Mouse (Mus musculus): Measurements from ENCODE around the gene Phgr1.
A peak's percentile ranks its signal among the peaks of the same experiment; 100 is the strongest.

Phgr1 gene

DNA sequence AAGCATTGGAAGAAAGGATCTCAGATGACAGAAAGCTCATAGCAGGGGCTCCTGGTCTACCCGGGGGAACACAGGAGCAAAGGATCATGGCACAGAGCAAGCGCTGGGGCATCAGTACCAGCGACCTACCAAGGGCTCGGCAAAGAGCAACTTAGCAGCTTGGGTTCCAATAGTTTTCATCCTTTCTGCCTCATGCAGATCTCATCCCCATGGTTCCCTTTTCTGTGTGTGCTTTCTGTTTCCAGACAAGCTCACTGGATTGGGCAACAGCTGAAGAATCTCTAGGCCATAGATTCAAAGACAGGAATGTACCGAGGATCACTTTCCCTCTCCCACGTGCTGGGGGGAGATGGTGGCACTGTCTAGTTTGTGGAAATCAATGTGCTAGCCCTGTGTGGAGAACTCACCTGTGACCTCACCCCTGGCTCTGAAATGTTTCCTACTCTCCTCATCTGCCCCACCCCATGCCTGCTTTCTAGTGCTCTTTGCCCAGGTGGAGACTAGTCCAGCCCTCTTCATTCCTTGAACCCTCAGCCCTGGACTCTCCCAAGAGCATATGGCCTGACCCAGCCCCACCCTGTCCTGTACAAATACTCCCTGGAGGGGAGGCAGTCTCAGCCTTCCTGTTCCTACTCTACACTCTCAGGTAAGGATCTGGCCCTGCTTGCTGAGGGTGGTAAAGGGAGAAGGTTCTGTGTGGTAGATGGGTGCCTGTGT lies at the start of gene Phgr1:
TSS of gene Phgr1 (plus strand) at position 612 of the 717 bp plus-strand sequence.
- no peak for DNase-seq

DNA sequence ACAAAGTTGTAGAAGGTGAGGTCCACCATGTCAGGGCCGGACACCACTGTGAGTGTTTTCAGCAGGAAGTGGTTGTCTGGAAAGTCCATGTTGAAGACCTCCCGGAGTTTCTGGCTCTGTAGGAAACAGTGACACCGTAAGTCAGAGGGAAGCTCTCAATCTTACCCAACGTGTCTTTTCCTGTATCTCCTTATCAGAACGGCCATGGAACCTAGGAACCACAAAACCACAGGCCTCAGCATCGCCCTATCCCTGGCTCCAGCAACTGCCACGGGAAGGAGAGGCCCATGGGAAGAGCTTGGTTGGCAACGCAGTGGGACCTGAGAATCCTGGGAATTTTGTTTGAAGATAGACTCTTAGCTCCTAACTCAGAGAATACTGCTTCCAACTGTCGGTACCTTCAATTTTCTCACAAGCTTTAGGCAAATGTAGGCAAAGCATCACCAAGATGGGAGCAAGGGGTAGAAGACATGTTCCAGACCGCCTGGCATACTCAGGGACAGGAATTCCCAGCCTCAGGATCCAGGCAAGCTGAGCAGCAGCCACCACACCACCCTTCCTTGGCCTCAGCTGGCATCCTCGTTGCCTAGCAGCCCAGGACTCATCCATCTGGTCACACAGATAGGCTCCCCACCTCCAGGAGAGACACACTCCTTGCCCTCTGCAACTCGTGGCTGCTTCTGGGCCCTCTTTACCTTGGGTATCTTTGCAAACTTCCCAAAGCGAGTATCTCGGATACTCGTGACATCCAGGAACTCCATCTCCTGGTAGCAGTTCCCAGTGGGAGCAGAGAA lies 48.7 kb upstream of the Phgr1 start:
- DNase-seq = no peak

DNA sequence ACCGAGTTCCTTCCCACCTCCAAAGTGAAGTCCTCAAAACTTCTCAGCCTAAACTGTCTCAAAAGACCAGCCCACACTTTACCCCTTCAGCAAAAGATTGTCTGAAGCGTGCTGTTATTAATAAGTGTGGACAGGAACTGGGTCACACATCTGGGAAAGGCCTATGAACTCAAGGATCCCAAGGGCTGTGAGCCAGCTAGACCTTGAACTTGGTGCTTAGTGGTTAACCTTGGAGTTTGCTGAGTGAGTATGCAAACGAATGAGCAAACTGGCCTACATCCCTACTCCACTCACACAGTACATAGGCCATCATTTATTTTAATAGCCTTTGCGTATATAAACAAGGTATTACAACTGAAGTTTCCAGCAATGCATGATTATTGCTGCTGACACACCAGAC lies 47.1 kb upstream of the Phgr1 start:
- no peak for DNase-seq

DNA sequence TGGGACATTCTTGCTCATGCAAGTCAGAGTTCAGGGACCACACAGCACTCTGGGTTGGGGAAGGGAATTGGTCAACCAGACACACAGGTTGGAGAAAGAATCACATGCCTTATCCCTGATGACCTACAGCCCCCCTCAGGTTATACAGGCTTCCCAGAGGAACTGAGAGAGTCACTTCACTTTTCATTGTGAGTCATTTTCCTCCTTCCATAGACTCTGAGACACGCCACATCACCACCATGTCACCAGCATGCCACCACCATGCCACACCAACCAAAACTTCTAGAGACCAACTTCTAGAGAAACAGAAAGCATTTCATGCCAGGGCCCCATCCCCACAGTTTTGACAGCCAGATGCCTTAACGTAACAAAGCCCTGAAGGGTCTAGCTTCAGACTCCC lies 45.7 kb upstream of the Phgr1 start:
- no peak for DNase-seq

DNA sequence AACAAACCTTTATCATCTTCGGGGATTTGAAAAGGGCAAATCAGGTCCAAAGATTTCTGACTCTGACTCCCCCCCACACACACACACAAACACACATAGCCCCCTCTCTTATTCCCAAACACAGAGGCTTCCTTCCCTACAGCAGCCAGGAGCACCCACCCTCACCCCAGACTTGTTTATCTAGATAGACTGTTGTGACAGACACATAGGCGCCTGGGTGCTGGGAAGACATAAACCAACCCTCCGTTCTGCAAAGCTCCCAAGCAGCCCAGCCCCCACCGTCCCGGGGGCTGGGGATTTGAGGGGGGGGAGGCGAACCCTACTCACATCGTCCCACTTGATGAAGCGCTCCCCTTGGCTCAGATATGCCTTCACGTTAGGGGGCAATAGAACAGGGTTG lies 44.7 kb upstream of the Phgr1 start:
- DNase-seq = no peak

DNA sequence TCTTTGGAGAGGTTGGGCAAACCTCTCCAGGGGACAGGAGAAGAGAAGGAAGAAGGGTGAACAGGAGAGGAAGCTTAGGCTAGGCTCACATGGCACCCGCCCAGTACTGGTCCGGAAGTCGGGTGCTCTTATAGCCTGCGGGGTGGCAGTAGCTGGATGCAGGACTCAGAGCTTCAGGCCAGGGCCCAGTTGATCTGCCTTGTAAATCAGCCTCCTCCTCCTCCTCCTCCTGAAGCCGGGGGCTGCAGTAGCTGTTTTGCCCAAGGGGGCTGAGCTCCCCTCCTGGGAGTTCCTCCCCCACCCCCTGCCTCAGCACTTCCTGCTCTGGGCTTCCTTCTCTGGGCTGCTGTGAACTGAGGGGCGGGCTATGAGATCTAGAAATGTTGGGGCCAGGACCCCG lies 44.2 kb upstream of the Phgr1 start, which contains the start of gene Plcb2:
TSS of gene Plcb2 (minus strand) at position 102 of the 400 bp plus-strand sequence.
- no peak for DNase-seq

DNA sequence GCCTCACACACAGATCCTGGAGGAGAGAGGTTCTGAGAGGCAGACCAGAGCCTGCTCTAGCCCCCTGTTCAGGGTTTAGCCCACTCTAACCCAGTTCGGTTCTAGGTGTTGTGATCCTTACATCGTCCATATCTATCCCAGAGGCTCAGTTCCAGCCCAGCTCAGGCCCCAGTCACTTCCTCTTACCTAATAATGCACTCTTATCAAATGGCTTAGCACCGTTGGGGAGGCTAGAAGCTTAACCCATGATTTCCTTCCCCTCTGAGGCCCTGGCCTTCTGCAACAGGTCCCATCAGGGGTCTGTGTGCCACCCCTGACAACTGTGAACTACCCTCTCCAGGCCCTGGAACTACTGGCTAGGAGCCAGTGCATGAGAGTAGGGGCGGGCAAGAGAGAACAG lies 43.4 kb upstream of the Phgr1 start:
- no peak for DNase-seq

DNA sequence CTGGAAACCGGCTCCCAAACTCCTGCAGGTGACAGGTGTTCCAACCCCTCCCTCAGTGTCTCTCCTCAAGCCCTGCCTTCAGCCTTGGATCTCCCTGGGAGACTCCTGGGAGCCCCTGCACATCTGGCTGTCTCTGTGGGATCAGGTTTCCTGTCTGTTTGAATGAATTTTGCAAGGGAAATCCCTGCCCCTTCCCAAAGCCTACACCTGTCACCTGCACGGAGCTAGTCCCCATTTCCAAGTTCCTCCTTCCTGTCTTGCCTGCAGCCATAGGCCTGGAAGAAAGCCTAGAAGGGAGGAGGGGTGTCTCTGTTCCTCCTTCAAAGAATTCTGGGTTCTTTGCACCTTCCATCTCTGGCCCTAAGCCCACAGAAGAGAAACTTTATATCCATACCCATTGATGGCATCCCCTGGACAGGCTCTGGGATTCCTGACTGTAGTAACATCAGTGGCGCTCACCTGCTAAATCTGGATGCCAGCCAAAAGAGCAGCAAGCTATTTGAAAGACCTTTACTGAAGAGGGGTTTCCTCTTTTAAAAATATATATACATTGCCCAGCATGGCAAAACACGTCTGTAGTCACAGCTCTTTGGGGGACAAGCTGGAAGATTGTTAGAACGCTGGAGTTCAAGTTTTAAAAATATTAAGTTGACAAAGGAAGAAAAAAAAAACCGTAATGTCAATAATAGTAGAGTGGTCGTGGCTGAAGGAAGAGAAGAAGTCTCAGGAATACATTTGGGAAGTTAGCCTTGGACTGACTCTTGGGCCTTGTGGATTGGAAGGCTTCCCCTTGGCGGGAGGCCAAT lies 42.5 kb upstream of the Phgr1 start:
- no peak for DNase-seq

DNA sequence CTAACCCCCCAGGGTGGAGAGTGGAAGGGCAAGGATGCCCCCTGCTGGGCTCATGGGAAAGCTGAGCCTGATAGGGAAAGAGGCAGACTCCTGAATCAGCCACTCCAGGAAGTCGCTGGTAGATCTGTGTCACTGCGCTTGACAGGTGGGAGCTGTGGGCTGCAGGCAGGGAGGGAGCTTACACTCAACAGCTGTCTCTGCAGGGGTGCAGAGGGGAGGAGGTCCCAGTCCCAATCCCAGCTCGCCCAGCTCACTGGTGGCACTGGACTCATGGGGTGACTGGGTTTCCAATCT lies 42.0 kb upstream of the Phgr1 start:
- peak; percentile 56 for DNase-seq

DNA sequence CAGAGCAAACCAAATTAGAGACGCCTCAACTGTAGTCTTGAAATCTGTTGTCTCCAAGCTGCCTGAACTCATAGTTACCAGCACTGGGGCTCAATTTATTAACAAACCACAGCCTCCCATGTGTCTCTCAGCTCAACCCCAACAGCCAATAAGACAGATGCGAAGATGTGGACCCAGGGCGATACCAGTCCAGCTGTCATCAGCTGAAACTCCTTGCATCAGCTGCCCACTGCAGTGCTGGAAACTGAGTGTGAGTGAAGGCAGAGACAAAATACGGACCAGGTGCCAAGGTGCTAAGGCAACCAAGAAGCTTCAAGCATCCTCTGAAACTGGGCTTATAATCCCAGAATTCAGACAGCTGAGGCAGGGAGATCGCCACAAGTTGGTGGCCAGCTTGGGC lies 40.6 kb upstream of the Phgr1 start:
- no peak for DNase-seq

DNA sequence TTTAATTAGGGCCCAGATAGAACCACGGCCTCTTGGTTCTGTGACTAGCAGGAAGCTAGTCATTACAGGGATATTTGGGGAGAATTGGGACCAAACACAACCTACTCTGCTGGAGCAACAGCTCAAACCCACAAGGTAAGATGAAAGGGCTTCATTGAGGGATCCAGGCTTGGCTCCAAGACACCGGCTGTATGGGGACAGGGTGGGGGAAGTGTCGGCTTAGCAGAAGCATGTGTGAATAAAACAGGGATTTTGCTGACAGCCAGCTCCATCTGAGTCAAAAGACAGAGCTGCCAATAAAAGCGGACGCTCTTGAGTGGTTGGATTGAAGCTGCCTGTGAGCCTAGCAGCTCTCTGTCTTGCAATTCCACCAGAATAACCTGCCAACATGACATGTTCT lies 39.2 kb upstream of the Phgr1 start:
- peak; percentile 77 for DNase-seq

DNA sequence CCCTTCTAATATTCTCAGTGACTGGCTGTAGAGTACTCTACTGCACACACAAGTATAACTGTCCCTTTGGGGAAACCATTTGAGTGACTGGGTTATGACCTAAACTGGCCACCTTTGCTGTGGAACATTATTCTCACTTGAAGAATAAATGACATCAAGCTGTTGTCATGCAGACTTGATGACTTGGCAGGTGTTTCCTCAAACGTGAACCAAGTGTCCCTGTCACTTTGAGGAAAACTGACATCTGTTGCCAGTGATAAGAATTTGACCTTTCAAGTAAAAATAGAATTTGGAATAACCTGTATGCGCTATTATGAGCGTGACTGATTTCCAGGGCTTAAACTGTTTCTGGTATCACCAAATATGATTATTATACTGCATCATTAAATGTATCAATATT lies 32.2 kb upstream of the Phgr1 start:
- DNase-seq = no peak

DNA sequence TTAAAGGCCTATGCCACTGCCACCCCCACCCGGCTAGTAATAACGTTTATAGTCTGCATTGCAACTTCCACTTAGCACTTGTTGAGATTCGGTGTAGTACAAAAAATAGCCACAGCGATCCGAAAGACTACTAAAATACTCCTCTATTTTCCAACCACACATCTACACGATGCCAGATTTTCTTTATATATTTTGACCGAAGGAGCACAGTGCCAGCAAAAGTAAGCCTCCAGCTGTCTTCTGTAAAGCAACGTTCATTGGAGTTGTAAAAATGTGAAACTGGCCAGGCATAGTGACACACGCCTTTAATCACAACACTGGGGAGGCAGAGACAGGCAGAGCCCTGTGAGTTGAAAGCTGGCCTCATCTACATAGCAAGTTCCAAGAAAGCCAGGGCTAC lies 31.4 kb upstream of the Phgr1 start:
- DNase-seq = no peak

DNA sequence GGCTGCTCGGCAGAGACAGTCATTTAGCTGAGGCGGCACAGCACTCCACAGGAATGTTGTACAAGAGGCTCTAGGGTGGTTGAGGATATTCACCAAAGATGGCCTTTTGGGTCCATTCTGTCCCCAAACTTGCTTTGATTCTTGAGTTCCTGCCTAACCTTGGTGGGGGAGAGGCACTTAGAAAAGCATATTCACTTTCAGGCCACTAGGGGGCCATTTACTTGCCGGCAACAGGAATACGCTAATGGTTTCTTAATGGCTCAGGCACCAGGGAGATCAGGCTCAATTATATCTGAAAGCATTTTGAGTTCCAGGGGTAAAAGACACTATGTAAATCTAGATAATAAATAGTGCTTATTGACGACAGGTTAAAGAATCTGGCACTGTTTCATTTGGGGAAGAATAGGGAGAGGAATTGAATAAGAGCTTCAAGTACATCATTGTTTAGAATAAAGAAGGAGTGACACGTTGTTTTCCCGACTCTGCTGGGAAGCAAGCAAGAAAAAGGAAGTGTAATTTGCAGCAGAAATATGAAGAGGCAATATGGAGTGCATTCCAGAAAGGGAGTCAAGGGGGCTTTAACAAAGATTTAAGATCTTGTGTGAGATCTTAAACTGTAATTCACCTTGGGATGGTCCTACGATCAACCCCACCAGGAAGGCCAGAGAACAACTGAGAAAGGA lies 29.2 kb upstream of the Phgr1 start:
- DNase-seq = peak; percentile 54

DNA sequence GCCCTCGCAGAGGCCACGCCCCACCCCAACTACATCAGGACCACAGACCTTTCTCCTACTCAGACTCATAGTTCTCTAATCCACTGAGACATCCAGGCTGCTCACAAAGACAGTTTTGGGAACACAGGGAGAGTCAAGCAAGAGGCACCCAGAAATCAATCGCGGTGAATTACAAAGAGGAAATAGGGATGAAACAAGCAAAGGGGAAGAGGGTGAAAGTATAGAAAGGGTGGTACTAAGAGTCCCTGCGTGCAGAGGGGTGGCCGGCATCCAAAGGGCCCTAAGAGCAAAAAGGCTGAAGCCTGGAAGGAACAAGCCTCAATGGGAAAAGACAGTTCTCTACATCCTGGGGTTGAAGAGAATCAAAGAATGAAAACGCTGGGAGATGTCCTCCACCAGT lies 27.9 kb upstream of the Phgr1 start:
- no peak for DNase-seq

DNA sequence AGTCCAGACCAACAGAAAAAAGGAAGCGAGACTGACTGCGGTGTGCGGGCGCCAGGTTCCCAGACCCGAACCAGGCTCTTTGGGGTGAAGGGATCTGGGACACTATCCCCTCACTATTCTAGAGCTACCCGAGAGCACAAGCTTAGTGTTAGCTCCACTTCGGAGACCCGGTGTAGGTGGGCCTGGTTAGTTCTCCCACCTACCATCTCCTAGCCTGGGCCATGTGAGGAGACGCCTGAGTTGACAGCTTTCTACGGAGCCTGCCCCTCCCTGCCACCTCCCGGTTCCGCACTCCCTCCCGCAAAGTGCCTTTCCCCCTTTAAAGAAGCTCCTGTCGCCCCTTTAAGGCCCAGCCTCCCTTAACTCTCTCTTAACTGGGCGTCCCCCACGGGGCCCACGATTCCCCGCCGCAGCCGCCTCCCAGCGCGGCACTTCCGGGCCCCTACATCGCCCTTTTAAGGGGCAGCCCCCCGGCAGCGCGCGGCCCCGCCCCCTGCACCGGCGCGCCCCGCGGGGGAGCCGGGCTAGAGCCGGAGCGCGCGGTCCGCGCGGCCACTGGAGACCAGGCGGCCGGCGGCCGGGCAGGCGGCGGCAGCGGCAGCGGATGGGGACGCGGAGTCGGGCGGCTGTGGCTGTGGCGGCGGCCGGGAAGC lies 27.2 kb upstream of the Phgr1 start, which contains the start of gene Inafm2:
TSS of gene Inafm2 (plus strand) at position 527 of the 653 bp plus-strand sequence.
- DNase-seq = peak; percentile 93

DNA sequence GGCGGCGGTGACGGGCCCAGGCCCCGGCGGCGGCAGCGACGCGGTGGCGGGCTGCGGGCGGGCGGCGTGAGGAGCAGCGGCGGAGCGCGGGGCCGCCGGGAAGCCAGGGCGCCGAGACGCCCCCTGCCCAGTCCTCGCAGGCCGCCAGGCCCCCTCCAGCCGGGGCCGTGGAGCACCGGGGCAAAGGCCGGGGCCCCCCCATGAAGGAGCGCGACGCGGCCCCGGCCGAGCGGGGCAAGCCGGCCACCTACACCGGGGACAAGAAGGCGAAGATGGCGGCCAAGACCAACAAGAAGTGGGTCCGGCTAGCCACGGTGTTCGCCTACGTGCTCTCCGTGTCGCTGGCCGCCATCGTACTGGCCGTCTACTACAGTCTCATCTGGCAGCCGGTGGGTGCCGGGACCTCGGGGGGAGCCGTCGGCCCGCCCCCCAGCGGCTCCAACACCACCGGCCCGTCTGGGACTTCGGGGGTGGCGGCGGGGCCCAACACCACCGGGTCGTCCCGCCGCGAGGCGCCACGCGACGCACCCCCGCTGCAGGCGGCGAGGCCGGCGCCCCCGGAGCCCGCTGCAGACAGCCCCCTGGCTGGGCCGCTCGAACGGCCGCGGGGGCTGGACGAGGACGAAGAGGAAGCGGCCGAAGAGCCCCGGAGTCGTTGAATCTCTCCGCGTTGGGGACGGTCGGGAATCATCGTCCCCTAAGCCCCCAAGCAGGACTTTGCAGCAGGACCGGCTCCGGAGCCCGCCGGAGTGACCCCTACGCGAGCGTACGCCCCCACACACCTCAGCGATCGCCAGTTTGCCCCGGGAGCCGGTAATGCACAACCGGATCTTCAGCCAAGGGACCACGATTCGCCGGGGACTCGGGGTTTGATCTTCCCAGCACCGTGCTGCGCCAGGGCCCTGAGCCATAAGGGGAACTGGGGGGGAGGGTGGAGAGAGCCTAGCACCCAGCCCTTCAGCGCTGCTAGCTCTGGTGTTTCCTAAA lies 26.4 kb upstream of the Phgr1 start:
- no peak for DNase-seq

DNA sequence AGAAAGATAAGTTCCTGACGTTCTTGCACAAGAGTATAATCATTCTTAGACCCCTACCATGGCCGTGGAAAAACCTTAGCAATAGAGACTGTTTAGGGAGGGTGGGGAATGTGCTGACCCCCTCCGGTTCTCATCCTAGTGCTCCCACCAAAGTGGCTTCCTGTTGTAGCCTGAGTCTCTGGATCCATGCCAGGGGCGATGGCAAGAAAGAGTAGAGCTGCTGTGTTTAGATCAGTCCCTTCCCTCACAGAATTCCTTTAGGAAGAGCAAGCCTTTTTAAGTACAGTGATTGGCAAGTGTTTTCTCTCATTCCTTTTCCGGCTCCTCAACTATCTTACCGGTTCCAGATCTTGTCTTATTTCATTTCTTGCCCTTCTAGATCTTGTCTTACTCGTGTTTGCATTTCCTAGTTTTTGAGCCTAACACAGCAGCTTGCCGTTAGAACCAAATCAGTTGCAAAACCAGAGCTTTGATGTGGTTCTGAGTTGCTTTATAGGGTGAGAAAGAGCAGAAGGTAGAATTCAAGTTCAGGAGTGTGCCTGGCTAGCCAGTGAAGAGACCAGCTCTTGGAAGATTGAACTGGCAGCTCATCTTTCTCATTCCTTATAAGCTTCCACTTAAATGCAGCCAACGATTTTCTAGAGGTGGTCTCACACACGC lies 25.1 kb upstream of the Phgr1 start:
- no peak for DNase-seq

DNA sequence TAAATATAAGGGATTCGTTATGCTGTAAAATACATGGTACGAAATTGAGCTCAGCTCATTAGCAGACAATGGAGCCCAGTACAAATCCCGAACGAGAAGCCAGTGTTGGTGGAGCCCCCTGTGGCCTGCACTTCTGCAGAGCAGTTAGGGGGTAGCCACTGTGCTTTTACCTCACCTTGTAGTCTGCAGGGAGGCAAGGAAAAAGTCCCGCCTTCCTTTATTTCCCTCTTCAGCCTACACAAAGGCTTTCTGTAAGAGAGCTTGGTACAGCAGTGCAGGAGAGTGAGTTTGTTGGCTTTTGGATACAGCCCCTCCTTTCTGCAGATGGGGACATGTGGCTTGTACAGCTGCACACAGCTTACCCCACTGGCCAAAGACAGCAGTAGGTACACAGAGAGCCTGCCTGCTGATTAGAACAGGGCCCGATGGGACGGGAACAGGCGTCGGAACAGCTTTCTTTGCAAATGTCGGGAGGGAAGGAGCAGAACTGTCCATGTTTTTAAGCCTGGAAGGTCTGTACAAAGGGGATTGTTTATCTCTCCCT lies 23.2 kb upstream of the Phgr1 start:
- no peak for DNase-seq

DNA sequence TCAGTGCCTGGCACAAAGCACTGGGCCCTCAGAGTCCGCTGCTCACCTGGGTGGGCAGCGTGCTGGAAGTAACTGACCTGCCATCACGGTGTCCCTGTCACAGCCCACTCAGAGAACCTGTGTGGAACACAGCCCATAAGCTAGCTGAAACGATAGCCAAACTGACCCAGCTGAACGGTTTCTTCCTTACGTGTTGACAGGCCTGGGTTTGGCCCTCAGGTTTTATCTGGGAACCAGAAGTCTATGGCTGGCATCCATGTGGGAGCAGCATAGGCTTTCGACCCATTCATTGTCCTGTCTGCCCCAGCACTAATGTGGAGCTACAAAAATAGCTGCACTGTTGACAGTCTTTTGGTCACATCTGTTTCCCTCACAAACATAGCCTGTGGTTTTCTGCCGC lies 22.1 kb upstream of the Phgr1 start:
- no peak for DNase-seq

All from layer of hippocampus, adult 9-11 months (tissue).